Mouse (Mus musculus): ENCODE results near the gene Trem2. TPM values are rescaled to one million over a fixed set of nuclear protein-coding genes. Genes with fewer than 3 reads are reported as not detected.
A peak's percentile ranks its signal among the peaks of the same experiment; 100 is the strongest.
"Not testable (repeated sequence)": the region's sequence is repeated elsewhere in the genome, so short reads cannot be mapped to it uniquely, and the experiment has no call there.

Gene Trem2
- 6.2 and 6.5 TPM in 2 replicates for polyA plus RNA-seq (2014; fragmentation: Nextera tagmentation; extraction: Ambion mirVana)

DNA sequence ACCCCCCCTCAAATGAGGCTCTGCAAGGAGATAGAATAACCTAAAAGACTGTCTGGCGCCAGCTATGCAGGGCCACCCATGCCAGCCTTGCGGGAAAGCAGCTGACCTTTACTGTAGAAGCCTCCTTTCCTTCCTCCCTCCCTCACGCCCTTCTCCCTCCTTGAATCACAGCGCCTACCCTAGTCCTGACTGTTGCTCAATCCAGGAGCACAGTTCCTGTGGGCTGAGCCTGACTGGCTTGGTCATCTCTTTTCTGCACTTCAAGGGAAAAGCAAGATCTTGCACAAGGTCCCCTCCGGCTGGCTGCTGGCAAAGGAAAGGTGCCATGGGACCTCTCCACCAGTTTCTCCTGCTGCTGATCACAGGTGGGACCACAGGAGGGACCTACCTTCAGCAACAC lies at the start of gene Trem2:
Trem2 (plus strand) TSS at position 171 of the 400 bp plus-strand sequence.
- DNase-seq (peak; percentile 5), ATAC-seq (ENCODE audit: insufficient read depth) (no peak)
- H3K9me3 ChIP-seq (ENCODE audit: low read depth, low read length), result no peaks in the 10 kb centered on the region
- H3K4me2 ChIP-seq, result no peak within 1 kb of the TSS
- no peaks in the 10 kb centered on the region for H3K27me3 ChIP-seq (ENCODE audit: insufficient read depth, low read length)
- no peak for TF ChIP-seq CTCF (IDR thresholded peaks at IDR 0.05; ENCODE audit: low read depth)
- no peaks in the 10 kb centered on the region for H3K36me3 ChIP-seq (ENCODE audit: insufficient read depth)
- H3K9ac ChIP-seq, result no peak within 1 kb of the TSS
- H3K4me1 ChIP-seq (ENCODE audit: insufficient read depth), result no peaks in the 10 kb centered on the region
- no peak within 1 kb of the TSS for H3K4me3 ChIP-seq (ENCODE audit: low read depth, low read length)
- 63% methylated on average over 5 of the region's 5 CpGs for WGBS
- H3K27ac ChIP-seq (ENCODE audit: low read depth), result no peak within 1 kb of the TSS

DNA sequence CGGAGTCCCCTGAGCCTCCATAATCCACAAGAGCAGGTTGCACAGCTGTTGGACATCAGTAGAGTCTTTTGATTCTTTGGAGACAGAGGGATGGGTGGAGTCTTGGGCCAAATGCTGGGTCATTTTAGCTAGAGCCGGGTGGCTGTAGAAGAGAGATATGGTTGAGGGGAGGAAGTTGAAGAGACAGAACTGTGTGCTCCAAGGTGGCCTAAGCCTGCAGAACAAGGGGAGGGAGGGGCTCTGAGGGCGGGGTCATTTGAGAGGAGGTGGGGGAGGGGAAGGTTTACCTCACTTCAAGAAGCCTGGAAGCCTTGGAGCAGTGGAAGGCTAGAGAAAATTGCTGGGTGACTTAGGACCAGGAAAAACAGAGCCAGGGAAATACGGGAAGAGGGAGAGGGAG lies 47.0 kb upstream of the Trem2 start, which contains the start of gene Treml2:
Treml2 (plus strand) TSS at position 296 of the 400 bp plus-strand sequence.
- Histone ChIP-seq H3K27ac (ENCODE audit: low read depth) (no peak within 1 kb of the TSS), H3K9ac (no peak within 1 kb of the TSS), H3K4me1 (ENCODE audit: insufficient read depth) (no peaks in the 10 kb centered on the region), H3K4me3 (ENCODE audit: low read depth, low read length) (no peak within 1 kb of the TSS; the same call in 1 of the 2 replicates), H3K36me3 (ENCODE audit: insufficient read depth) (no peaks in the 10 kb centered on the region), H3K9me3 (ENCODE audit: low read depth, low read length) (no peaks in the 10 kb centered on the region), H3K4me2 (peak within 1 kb of the TSS; percentile 25; the same call in 1 of the 2 replicates), H3K27me3 (ENCODE audit: insufficient read depth, low read length) (no peaks in the 10 kb centered on the region)
- TF ChIP-seq CTCF (IDR thresholded peaks at IDR 0.05; ENCODE audit: low read depth), result no peak
- 10% methylated on average over 3 of the region's 4 CpGs for WGBS
- DNase-seq (no peak), ATAC-seq (ENCODE audit: insufficient read depth) (no peak; the same call in 1 of the 2 replicates)

DNA sequence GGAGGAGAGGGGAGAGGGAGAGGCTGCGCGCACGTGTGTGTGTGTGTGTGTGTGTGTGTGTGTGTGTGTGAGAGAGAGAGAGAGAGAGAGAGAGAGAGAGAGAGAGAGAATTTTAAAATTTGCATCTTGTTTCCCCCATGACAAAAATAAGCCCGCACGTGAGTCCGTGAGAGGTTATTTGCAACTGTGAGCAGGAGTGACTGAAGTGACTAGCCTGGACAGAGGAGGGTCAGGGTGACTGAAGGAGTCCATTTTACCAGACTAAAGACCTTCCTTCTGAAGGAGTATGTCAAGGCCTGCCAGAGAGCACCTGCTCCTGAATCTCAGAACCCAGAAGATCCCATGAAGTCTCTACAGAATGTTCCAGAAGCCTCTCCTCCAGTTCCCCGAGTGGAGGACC lies 46.4 kb upstream of the Trem2 start:
- Histone ChIP-seq H3K9ac (no peak overlapping the region), H3K27me3 (ENCODE audit: insufficient read depth, low read length) (no peaks in the 10 kb centered on the region), H3K4me3 (ENCODE audit: low read depth, low read length) (no peak overlapping the region), H3K36me3 (ENCODE audit: insufficient read depth) (no peaks in the 10 kb centered on the region), H3K4me1 (ENCODE audit: insufficient read depth) (no peaks in the 10 kb centered on the region), H3K27ac (ENCODE audit: low read depth) (no peak overlapping the region), H3K9me3 (ENCODE audit: low read depth, low read length) (no peaks in the 10 kb centered on the region), H3K4me2 (peak overlapping the region; percentile 25; the same call in 1 of the 2 replicates)
- TF ChIP-seq CTCF (IDR thresholded peaks at IDR 0.05; ENCODE audit: low read depth), result no peak
- ATAC-seq (ENCODE audit: insufficient read depth) (no peak), DNase-seq (no peak)
- WGBS, result 42% methylated on average over 7 of the region's 7 CpGs

DNA sequence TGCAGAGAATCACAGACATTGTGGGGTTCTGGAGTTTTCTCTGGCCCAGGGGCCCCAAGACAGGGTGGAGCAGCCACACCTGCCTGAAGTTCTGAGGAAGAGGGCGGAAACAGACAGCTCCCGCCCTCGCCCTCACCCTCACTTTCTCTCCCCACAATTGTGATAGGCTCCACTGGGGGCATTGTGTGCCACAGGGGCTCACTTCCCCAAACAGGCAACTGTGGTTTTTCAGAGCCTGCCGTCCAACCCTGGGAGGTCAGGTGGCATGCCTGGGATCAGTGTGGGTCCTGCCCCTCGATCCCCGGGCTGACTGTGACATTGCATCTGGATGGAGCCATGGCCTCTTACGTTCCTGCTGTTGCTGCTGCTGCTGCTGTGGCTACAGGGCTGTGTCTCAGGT lies 46.0 kb upstream of the Trem2 start:
- Histone ChIP-seq H3K27me3 (ENCODE audit: insufficient read depth, low read length) (no peaks in the 10 kb centered on the region), H3K4me1 (ENCODE audit: insufficient read depth) (no peaks in the 10 kb centered on the region), H3K4me3 (ENCODE audit: low read depth, low read length) (no peak overlapping the region; the same call in 1 of the 2 replicates), H3K4me2 (peak overlapping the region; percentile 25; the same call in 1 of the 2 replicates), H3K27ac (ENCODE audit: low read depth) (no peak overlapping the region), H3K36me3 (ENCODE audit: insufficient read depth) (no peaks in the 10 kb centered on the region), H3K9me3 (ENCODE audit: low read depth, low read length) (no peaks in the 10 kb centered on the region), H3K9ac (no peak overlapping the region)
- 66% methylated on average over 7 of the region's 7 CpGs for WGBS
- TF ChIP-seq CTCF (IDR thresholded peaks at IDR 0.05; ENCODE audit: low read depth), result no peak
- no peak for ATAC-seq (ENCODE audit: insufficient read depth)
- no peak for DNase-seq

DNA sequence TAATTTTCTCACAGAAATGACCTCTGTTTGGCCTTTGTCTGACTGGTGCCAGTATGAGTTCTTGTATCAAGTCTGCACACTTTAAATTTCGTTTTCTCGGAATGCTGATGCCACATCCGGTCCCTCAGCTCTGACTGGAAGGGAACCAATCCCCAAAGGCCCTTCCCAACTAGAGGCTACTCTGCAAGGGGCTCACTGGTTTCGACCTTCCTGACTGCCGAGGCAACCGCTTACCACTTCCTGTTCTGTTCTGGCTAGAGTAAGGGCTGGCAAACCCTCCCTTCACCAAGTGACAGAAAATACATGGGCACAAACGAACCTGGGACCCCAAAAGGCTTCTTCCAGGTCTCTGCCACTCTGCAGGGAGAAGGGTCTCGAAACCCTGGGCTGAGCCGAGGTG lies 45.3 kb upstream of the Trem2 start:
- ATAC-seq (ENCODE audit: insufficient read depth) (no peak), DNase-seq (no peak)
- no peaks in the 10 kb centered on the region for H3K4me1 ChIP-seq (ENCODE audit: insufficient read depth)
- no peak overlapping the region; the same call in 1 of the 2 replicates for H3K4me3 ChIP-seq (ENCODE audit: low read depth, low read length)
- no peak overlapping the region for H3K27ac ChIP-seq (ENCODE audit: low read depth)
- no peak overlapping the region for H3K9ac ChIP-seq
- H3K9me3 ChIP-seq (ENCODE audit: low read depth, low read length), result no peaks in the 10 kb centered on the region
- WGBS, result 70% methylated on average over 9 of the region's 9 CpGs
- H3K36me3 ChIP-seq (ENCODE audit: insufficient read depth), result no peaks in the 10 kb centered on the region
- H3K4me2 ChIP-seq, result peak overlapping the region; percentile 25; the same call in 1 of the 2 replicates
- TF ChIP-seq CTCF (IDR thresholded peaks at IDR 0.05; ENCODE audit: low read depth), result no peak
- no peaks in the 10 kb centered on the region for H3K27me3 ChIP-seq (ENCODE audit: insufficient read depth, low read length)

DNA sequence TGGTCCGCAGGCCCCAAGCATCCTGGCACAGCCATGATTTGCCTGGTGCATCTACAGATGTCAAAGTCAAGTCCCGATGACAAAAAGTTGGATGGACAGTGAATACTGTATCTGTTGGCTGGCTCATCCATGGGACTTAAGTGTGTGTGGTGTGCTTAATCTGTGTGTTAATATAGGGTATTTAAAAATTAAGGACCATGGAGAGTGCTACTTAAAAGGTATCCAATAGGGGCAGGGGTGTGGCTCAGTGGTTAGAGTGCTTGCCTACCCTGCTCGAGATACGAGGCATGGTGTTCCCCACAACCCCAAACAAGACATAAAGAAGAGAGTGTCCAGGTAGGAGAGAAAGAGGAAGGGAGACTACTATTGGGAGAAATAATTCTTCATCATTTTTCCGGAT lies 44.4 kb upstream of the Trem2 start:
- Histone ChIP-seq H3K9ac (no peak overlapping the region), H3K27me3 (ENCODE audit: insufficient read depth, low read length) (no peaks in the 10 kb centered on the region), H3K4me1 (ENCODE audit: insufficient read depth) (no peaks in the 10 kb centered on the region), H3K4me2 (no peak overlapping the region), H3K36me3 (ENCODE audit: insufficient read depth) (no peaks in the 10 kb centered on the region), H3K9me3 (ENCODE audit: low read depth, low read length) (no peaks in the 10 kb centered on the region), H3K4me3 (ENCODE audit: low read depth, low read length) (no peak overlapping the region), H3K27ac (ENCODE audit: low read depth) (no peak overlapping the region)
- DNase-seq (no peak), ATAC-seq (ENCODE audit: insufficient read depth) (no peak)
- TF ChIP-seq CTCF (IDR thresholded peaks at IDR 0.05; ENCODE audit: low read depth), result no peak
- 85% methylated on average over 5 of the region's 5 CpGs for WGBS

DNA sequence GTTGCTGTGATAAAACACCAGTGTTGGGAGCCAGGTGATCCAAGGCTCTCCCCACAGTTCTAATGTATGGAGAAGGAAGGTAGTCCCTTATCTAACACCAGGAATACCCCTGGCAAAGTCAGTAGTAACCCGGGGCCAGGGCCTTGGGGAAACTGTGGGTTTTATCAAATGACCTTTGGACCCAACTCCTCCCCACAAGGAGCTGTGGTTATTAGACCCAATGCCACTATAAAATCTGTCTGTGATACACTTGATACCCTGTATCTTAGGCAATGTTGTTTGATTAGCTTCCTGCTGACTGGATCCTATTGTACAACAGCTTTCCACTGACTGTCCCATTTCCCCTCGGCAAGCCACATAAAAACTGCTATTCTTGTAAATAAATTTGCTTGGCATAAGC lies 34.1 kb upstream of the Trem2 start:
- WGBS, result 61% methylated on average over 2 of the region's 2 CpGs
- H3K9ac ChIP-seq, result no peak overlapping the region
- ATAC-seq (ENCODE audit: insufficient read depth) (no peak), DNase-seq (no peak)
- H3K4me3 ChIP-seq (ENCODE audit: low read depth, low read length), result no peak overlapping the region
- TF ChIP-seq CTCF (IDR thresholded peaks at IDR 0.05; ENCODE audit: low read depth), result no peak
- H3K4me2 ChIP-seq, result no peak overlapping the region
- no peaks in the 10 kb centered on the region for H3K36me3 ChIP-seq (ENCODE audit: insufficient read depth)
- H3K27me3 ChIP-seq (ENCODE audit: insufficient read depth, low read length), result no peaks in the 10 kb centered on the region
- H3K4me1 ChIP-seq (ENCODE audit: insufficient read depth), result no peaks in the 10 kb centered on the region
- no peaks in the 10 kb centered on the region for H3K9me3 ChIP-seq (ENCODE audit: low read depth, low read length)
- no peak overlapping the region for H3K27ac ChIP-seq (ENCODE audit: low read depth)

DNA sequence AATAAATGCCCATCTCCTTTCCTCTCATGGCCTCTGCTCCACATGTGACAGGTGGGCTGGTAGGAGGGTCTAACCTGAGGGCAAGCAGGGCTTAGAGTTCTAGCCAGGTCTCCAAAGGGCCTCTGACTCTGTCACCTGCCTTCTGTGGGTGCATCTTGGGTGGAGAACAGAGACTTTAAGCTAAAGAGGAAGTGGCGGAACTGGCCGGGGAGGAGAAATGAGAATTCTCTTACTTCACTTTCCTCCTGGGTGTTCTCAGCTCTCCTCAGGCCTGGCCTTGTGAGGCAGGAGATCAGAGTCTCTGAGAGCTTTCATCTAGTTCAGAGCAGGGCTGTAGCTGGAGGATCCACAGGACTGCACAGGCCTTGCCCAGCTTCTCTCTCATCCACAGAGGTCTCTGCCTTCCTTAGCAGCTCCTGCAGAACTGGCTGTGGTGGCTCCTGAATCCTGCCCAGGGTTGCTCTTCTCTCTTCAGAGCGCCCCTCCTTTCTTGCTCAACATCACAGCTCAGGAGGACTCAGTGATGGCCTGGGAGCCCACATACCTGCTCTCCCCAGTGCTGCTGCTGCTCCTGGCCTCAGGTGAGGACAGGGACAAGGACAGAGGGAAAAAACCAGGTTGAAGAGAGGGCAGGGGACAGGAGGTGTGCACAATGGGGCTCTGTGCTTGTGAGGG lies 30.2 kb upstream of the Trem2 start, which contains the start of gene B430306N03Rik:
B430306N03Rik (plus strand) TSS at position 237 of the 675 bp plus-strand sequence.
- not testable (repeated sequence) for H3K9ac ChIP-seq; H3K27ac ChIP-seq (ENCODE audit: low read depth); ATAC-seq (ENCODE audit: insufficient read depth); H3K36me3 ChIP-seq (ENCODE audit: insufficient read depth); DNase-seq; H3K4me1 ChIP-seq (ENCODE audit: insufficient read depth); H3K9me3 ChIP-seq (ENCODE audit: low read depth, low read length); H3K27me3 ChIP-seq (ENCODE audit: insufficient read depth, low read length); H3K4me2 ChIP-seq; H3K4me3 ChIP-seq (ENCODE audit: low read depth, low read length)
- 82% methylated on average over 3 of the region's 3 CpGs for WGBS
